Mouse (Mus musculus): Measurements from ENCODE around the gene Mif. TPM values are rescaled to one million over a fixed set of nuclear protein-coding genes. Genes with fewer than 3 reads are reported as not detected.
A peak's percentile ranks its signal among the peaks of the same experiment; 100 is the strongest.

The Mif gene
- total and polyA plus RNA-seq, 2 experiments from 2014 or later: 1,140 to 1,428 TPM

GRCm38 (mm10) chr10:75897373-75897772 is 37.3 kb upstream of the Mif start:
- no peak overlapping the region for H3K4me3 ChIP-seq (ENCODE audit: low read depth, low read length)
- H3K9me3 ChIP-seq (replicated peaks; ENCODE audit: control insufficient read depth, low read length): no peaks in the 10 kb centered on the region
- peaks cover 38% of the 10 kb centered on the region for H3K36me3 ChIP-seq (replicated peaks; ENCODE audit: control insufficient read depth, insufficient read depth, low read length)
- H3K4me1 ChIP-seq (ENCODE audit: control insufficient read depth, insufficient read depth): peaks cover 26% of the 10 kb centered on the region
- H3K27me3 ChIP-seq (ENCODE audit: control insufficient read depth, insufficient read depth, low read length): no peaks in the 10 kb centered on the region
- peak; percentile 16 for DNase-seq (ENCODE audit: low spot score)
- peak; percentile 69 for TF ChIP-seq CTCF (IDR thresholded peaks at IDR 0.05; ENCODE audit: low read depth)
- TF ChIP-seq EP300 (IDR thresholded peaks at IDR 0.05; ENCODE audit: low read depth): no peak
- H3K27ac ChIP-seq (ENCODE audit: low read depth): no peak overlapping the region
- no peak overlapping the region for H3K4me2 ChIP-seq (ENCODE audit: low read depth, low read length)
- H3K9ac ChIP-seq (replicated peaks; ENCODE audit: low read depth, low read length): no peak overlapping the region
- ATAC-seq (ENCODE audit: insufficient read depth, low read depth): no peak
- WGBS: 43% methylated on average over 6 of the region's 6 CpGs

DNA sequence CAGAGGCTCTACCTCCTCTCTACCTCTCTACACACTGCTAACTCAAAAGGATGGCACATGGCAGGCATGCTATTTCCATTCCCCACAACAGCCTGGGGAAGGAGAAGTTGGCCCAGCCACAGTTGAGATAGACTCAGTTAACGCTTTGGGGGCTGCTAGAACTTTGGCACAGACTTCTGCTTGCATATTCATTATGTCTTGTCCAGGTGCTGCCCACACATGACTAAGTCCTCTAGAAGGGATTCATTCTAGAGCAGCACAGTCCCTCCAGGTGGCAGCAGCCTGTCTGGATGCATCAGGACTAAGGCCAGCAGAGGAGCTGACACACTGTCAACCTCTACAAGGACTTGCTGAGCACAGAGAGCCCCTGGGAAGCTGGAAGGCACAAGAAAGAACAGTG is 36.2 kb upstream of the Mif start:
- H3K27ac ChIP-seq (ENCODE audit: low read depth): no peak overlapping the region
- no peaks in the 10 kb centered on the region for H3K27me3 ChIP-seq (ENCODE audit: control insufficient read depth, insufficient read depth, low read length)
- no peak overlapping the region for H3K9ac ChIP-seq (replicated peaks; ENCODE audit: low read depth, low read length)
- WGBS: 86% methylated on average over 1 of the region's 1 CpGs
- no peak for TF ChIP-seq CTCF (IDR thresholded peaks at IDR 0.05; ENCODE audit: low read depth)
- TF ChIP-seq EP300 (IDR thresholded peaks at IDR 0.05; ENCODE audit: low read depth): no peak
- no peaks in the 10 kb centered on the region for H3K9me3 ChIP-seq (replicated peaks; ENCODE audit: control insufficient read depth, low read length)
- ATAC-seq (ENCODE audit: insufficient read depth, low read depth) (no peak), DNase-seq (ENCODE audit: low spot score) (no peak)
- peaks cover 26% of the 10 kb centered on the region for H3K36me3 ChIP-seq (replicated peaks; ENCODE audit: control insufficient read depth, insufficient read depth, low read length)
- no peak overlapping the region for H3K4me2 ChIP-seq (ENCODE audit: low read depth, low read length)
- peaks cover 26% of the 10 kb centered on the region for H3K4me1 ChIP-seq (ENCODE audit: control insufficient read depth, insufficient read depth)
- H3K4me3 ChIP-seq (ENCODE audit: low read depth, low read length): no peak overlapping the region

- H3K4me1 ChIP-seq (ENCODE audit: control insufficient read depth, insufficient read depth): peaks cover 26% of the 10 kb centered on the region
- 93% methylated on average over 5 of the region's 5 CpGs for WGBS
- no peak overlapping the region for H3K4me2 ChIP-seq (ENCODE audit: low read depth, low read length)
- ATAC-seq (ENCODE audit: insufficient read depth, low read depth) (no peak), DNase-seq (ENCODE audit: low spot score) (no peak)
- no peak for TF ChIP-seq EP300 (IDR thresholded peaks at IDR 0.05; ENCODE audit: low read depth)
- TF ChIP-seq CTCF (IDR thresholded peaks at IDR 0.05; ENCODE audit: low read depth): no peak
- H3K27ac ChIP-seq (ENCODE audit: low read depth): no peak overlapping the region
- no peaks in the 10 kb centered on the region for H3K9me3 ChIP-seq (replicated peaks; ENCODE audit: control insufficient read depth, low read length)
- H3K27me3 ChIP-seq (ENCODE audit: control insufficient read depth, insufficient read depth, low read length): no peaks in the 10 kb centered on the region
- no peak overlapping the region for H3K9ac ChIP-seq (replicated peaks; ENCODE audit: low read depth, low read length)
- no peak overlapping the region for H3K4me3 ChIP-seq (ENCODE audit: low read depth, low read length)
- peaks cover 26% of the 10 kb centered on the region for H3K36me3 ChIP-seq (replicated peaks; ENCODE audit: control insufficient read depth, insufficient read depth, low read length)
These were observed 35.7 kb upstream of the Mif start for GRCm38 (mm10) chr10:75895730-75896129.

DNA sequence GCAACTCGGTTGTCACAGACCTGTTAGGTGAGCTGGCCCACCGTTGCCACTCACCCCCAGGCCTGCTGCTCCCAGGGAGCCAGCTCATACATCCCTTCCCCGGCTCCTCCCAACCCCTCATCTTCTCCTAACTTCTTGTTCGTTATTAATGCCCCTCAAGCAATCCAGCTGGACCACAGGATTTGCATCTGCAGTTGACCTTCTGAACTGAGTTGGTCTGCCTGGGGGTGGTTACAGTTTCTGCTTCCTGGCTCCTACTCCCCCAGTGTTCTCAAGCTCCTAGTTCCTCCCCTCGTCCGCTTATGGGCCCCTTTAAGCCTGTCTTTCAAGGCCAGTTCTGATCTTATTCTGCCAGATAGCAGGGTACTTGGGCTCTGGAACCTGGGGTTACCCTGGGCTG is 34.6 kb upstream of the Mif start:
- no peak for DNase-seq (ENCODE audit: low spot score)
- no peak overlapping the region for H3K4me2 ChIP-seq (ENCODE audit: low read depth, low read length)
- no peak overlapping the region for H3K9ac ChIP-seq (replicated peaks; ENCODE audit: low read depth, low read length)
- WGBS: 76% methylated on average over 6 of the region's 6 CpGs
- TF ChIP-seq CTCF (IDR thresholded peaks at IDR 0.05; ENCODE audit: low read depth): no peak
- no peak for TF ChIP-seq EP300 (IDR thresholded peaks at IDR 0.05; ENCODE audit: low read depth)
- no peak overlapping the region for H3K27ac ChIP-seq (ENCODE audit: low read depth)
- H3K4me3 ChIP-seq (ENCODE audit: low read depth, low read length): no peak overlapping the region
- H3K27me3 ChIP-seq (ENCODE audit: control insufficient read depth, insufficient read depth, low read length): no peaks in the 10 kb centered on the region
- no peaks in the 10 kb centered on the region for H3K9me3 ChIP-seq (replicated peaks; ENCODE audit: control insufficient read depth, low read length)
- H3K36me3 ChIP-seq (replicated peaks; ENCODE audit: control insufficient read depth, insufficient read depth, low read length): peaks cover 26% of the 10 kb centered on the region
- no peak for ATAC-seq (ENCODE audit: insufficient read depth, low read depth)
- H3K4me1 ChIP-seq (ENCODE audit: control insufficient read depth, insufficient read depth): peaks cover 24% of the 10 kb centered on the region

GRCm38 (mm10) chr10:75893089-75893750 is 33.2 kb upstream of the Mif start, which contains the start of gene Derl3:
Gene Derl3 (plus strand): TSS chr10:75893413.
- TF ChIP-seq CTCF (IDR thresholded peaks at IDR 0.05; ENCODE audit: low read depth) (no peak), EP300 (IDR thresholded peaks at IDR 0.05; ENCODE audit: low read depth) (no peak)
- H3K9ac ChIP-seq (replicated peaks; ENCODE audit: low read depth, low read length): no peak within 1 kb of the TSS; the same call in 1 of the 2 replicates
- WGBS: 2% methylated on average over 51 of the region's 51 CpGs

More at GRCm38 (mm10) chr10:75893089-75893750, 33.2 kb upstream of the Mif start, which contains the start of gene Derl3:
- Histone ChIP-seq H3K4me3 (ENCODE audit: low read depth, low read length) (peak within 1 kb of the TSS; percentile 42), H3K4me2 (ENCODE audit: low read depth, low read length) (peak within 1 kb of the TSS; percentile 70), H3K36me3 (replicated peaks; ENCODE audit: control insufficient read depth, insufficient read depth, low read length) (peaks cover 26% of the 10 kb centered on the region), H3K27me3 (ENCODE audit: control insufficient read depth, insufficient read depth, low read length) (no peaks in the 10 kb centered on the region), H3K27ac (ENCODE audit: low read depth) (no peak within 1 kb of the TSS), H3K9me3 (replicated peaks; ENCODE audit: control insufficient read depth, low read length) (no peaks in the 10 kb centered on the region), H3K4me1 (ENCODE audit: control insufficient read depth, insufficient read depth) (peaks cover 10% of the 10 kb centered on the region)
- DNase-seq (ENCODE audit: low spot score) (peak; percentile 96), ATAC-seq (ENCODE audit: insufficient read depth, low read depth) (peak; percentile 98)
